Mouse (Mus musculus) spleen, adult 2 months (tissue): ENCODE measurements at regions not wholly inside any gene's neighbourhood (a gene's known extent, or its start where the extent isn't known, plus 50 kb on each side); places are given as distances from the start of the nearest gene placed in this dataset.

Source experiments
- DNase-seq, 2 experiments: peaks; one replicate each; pipeline versions ENCODE4 v3.0.0 to v3.0.0-alpha.2; 2012 to 2021; ENCODE audit warnings: low spot score in 2 of 2, low read depth in 1 of 2
- H3K27ac ChIP-seq: fragments of 200-500 bp; 2 replicates; pipeline ENCODE4 v1.5.1; 2012; ENCODE audit warnings: low read length, inconsistent platforms; ENCODE audit not compliant: insufficient read depth
- H3K27me3 ChIP-seq: fragments of 200-500 bp; 2 replicates; pipeline ENCODE4 v1.6.1; 2012; ENCODE audit warnings: mild to moderate bottlenecking, moderate library complexity, low read length, inconsistent platforms; ENCODE audit not compliant: control insufficient read depth, insufficient read depth
- H3K36me3 ChIP-seq: fragments of 200-500 bp; 2 replicates; pipeline ENCODE4 v1.6.1; 2012; ENCODE audit warnings: mild to moderate bottlenecking, low read length, inconsistent platforms; ENCODE audit not compliant: control insufficient read depth, insufficient read depth
- H3K4me1 ChIP-seq: fragments of 200-500 bp; 2 replicates; pipeline ENCODE4 v1.6.1; 2011; ENCODE audit warnings: inconsistent platforms; ENCODE audit not compliant: control insufficient read depth, insufficient read depth, insufficient read length
- H3K4me3 ChIP-seq: fragments of 200-500 bp; 2 replicates; pipeline ENCODE4 v1.5.1; 2011; ENCODE audit warnings: mild to moderate bottlenecking, inconsistent platforms; ENCODE audit not compliant: insufficient read depth, insufficient read length; ENCODE audit errors: extremely low read depth
- CTCF ChIP-seq: fragments of 200-500 bp; IDR thresholded peaks from 2 replicates; pipeline ENCODE4 v1.5.1; 2011; ENCODE audit warnings: mild to moderate bottlenecking, inconsistent platforms; ENCODE audit not compliant: insufficient read depth, insufficient read length, insufficient replicate concordance; ENCODE audit errors: extremely low read depth
- POLR2A ChIP-seq: fragments of 200-500 bp; IDR thresholded peaks from 2 replicates; pipeline ENCODE4 v1.6.1; 2011; ENCODE audit warnings: low read depth, low read length, inconsistent platforms
- WGBS: fragments of 180-500 bp; shearing (Covaris S2); methylation state at CpG from one replicate; pipeline ENCODE4 v1.1.7; 2018; 5-methylcytosine and 5-hydroxymethylcytosine counted together

- DNase-seq, result no peak
- no peaks in the 10 kb centered on the region for H3K27me3 ChIP-seq
- 60% methylated on average over 4 of the region's 4 CpGs for WGBS
Observed at GRCm38 (mm10) chr1:138343451-138343850, 69.9 kb downstream of the Atp6v1g3 start.

DNA sequence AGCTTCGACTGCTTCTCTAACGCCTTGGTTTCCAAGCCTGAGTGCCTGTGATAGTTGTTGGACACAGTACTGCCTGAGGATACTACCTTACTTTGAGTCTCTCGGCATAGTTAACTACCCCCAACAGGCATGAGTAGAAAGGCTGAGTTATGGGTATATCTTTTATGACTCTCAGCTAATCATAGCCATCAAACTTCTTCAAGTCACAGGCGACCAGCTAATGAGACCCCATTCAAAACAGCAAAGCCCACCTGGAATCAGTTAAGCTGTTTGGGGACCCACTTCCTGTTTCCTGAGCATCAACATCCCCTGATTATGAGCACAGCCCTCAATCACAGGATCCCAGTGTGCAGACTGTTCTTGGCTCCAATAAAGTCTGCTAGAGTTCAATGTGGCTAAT lies 71.4 kb downstream of the Atp6v1g3 start:
- WGBS, result 86% methylated on average over 4 of the region's 4 CpGs
- Histone ChIP-seq H3K27ac (no peak overlapping the region), H3K27me3 (no peaks in the 10 kb centered on the region)

More at GRCm38 (mm10) chr1:138343451-138343850, 69.9 kb downstream of the Atp6v1g3 start:
- no peak for TF ChIP-seq CTCF
- no peak for TF ChIP-seq POLR2A
- no peak overlapping the region for H3K27ac ChIP-seq
- no peaks in the 10 kb centered on the region for H3K36me3 ChIP-seq
- H3K4me3 ChIP-seq, result no peak overlapping the region
- no peaks in the 10 kb centered on the region for H3K4me1 ChIP-seq

DNA sequence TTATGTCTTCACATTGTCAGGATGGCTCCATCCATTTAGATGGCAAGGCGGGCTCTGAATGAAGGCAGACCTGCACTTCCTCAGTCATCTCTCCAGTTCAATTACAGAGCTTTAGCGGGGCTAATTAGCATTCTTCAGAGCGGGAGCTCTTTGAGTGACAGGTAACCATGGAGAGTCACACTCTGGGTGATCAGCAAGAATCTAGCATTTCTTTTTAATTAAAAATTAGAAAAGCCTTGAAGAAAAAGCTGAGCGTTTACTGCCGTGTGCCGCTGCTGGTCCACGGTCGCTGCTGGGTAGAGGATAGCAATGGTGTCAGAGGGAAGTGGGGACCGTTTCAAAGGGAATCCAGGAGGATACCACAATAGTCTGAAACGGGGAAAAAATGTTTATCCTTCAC lies 72.5 kb downstream of the Atp6v1g3 start:
- H3K27me3 ChIP-seq, result no peaks in the 10 kb centered on the region
- DNase-seq, result no peak
- 82% methylated on average over 10 of the region's 10 CpGs for WGBS

More for the DNA sequence above, 71.4 kb downstream of the Atp6v1g3 start:
- TF ChIP-seq CTCF (no peak), POLR2A (no peak)
- Histone ChIP-seq H3K4me3 (no peak overlapping the region), H3K4me1 (no peaks in the 10 kb centered on the region), H3K36me3 (no peaks in the 10 kb centered on the region)
- no peak for DNase-seq

DNA sequence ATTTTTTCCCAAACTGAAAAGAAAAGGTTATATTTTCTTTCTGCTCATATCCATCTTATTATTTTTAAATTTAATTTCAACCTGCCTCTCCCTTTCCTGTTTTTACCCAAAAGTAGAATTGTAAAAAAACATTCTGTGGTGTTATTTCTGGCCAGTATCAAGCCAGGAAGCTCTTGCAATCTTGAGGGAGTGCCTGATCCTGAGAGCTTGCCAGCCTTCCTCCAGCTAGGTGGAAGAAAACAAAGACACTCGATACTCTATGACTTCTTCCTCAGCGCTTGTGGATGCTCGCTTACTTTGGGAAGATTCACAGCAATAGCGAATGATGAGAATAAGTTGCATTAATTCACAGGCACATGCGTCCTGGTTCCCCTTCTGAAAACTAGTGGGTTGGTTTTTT lies 73.4 kb downstream of the Atp6v1g3 start:
- Histone ChIP-seq H3K36me3 (no peaks in the 10 kb centered on the region), H3K27ac (no peak overlapping the region), H3K27me3 (no peaks in the 10 kb centered on the region), H3K4me1 (no peaks in the 10 kb centered on the region), H3K4me3 (no peak overlapping the region)
- TF ChIP-seq POLR2A (no peak), CTCF (no peak)
- no peak for DNase-seq
- WGBS, result 80% methylated on average over 5 of the region's 5 CpGs

More for the DNA sequence above, 72.5 kb downstream of the Atp6v1g3 start:
- Histone ChIP-seq H3K27ac (no peak overlapping the region), H3K4me1 (no peaks in the 10 kb centered on the region), H3K4me3 (no peak overlapping the region), H3K36me3 (no peaks in the 10 kb centered on the region)
- TF ChIP-seq POLR2A (no peak), CTCF (no peak)

GRCm38 (mm10) chr1:138348447-138348846 lies 74.9 kb downstream of the Atp6v1g3 start:
- Histone ChIP-seq H3K4me1 (no peaks in the 10 kb centered on the region), H3K27ac (no peak overlapping the region), H3K36me3 (no peaks in the 10 kb centered on the region), H3K4me3 (no peak overlapping the region), H3K27me3 (no peaks in the 10 kb centered on the region)
- DNase-seq, result no peak
- TF ChIP-seq POLR2A (no peak), CTCF (no peak)
- WGBS, result 29% methylated on average over 6 of the region's 6 CpGs

GRCm38 (mm10) chr1:138349099-138349498 lies 75.6 kb downstream of the Atp6v1g3 start:
- no peak for DNase-seq
- no peak overlapping the region for H3K4me3 ChIP-seq
- H3K27ac ChIP-seq, result no peak overlapping the region
- no peaks in the 10 kb centered on the region for H3K36me3 ChIP-seq
- no peak for TF ChIP-seq POLR2A
- TF ChIP-seq CTCF, result no peak
- no peaks in the 10 kb centered on the region for H3K4me1 ChIP-seq
- 95% methylated on average over 2 of the region's 2 CpGs for whole genome bisulfite sequencing
- H3K27me3 ChIP-seq, result no peaks in the 10 kb centered on the region

DNA sequence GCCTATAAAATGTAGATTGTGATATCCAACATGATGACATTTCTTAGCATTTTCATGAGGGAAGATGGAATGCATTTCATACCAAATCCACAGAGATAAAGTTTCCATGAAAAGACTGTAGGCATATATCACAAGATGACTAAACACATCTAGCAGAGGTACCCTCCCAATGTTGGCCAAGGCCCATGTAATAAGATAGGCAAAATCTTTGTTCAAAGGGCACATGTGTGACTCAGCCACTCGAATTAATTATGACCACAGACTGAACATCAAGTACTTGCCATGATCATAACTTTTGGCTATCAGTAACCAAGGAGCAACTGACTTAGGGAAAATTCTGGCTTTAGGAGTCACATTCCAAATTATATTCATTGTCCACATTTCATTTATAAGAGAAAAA lies 82.9 kb downstream of the Atp6v1g3 start:
- no peak overlapping the region for H3K27ac ChIP-seq
- no peak for DNase-seq
- WGBS, result 69% methylated on average over 1 of the region's 1 CpGs
- H3K4me1 ChIP-seq, result no peaks in the 10 kb centered on the region
- H3K27me3 ChIP-seq, result no peaks in the 10 kb centered on the region
- TF ChIP-seq CTCF, result no peak
- no peak for TF ChIP-seq POLR2A
- H3K36me3 ChIP-seq, result no peaks in the 10 kb centered on the region
- no peak overlapping the region for H3K4me3 ChIP-seq
